Mouse (Mus musculus): ENCODE measurements around the gene Olfr1423.

- TF ChIP-seq HCFC1 (IDR thresholded peaks at IDR 0.05; ENCODE audit: borderline replicate concordance, insufficient read depth, low read length), result no peak
- no peak for TF ChIP-seq ZNF384 (IDR thresholded peaks at IDR 0.05; ENCODE audit: low read depth, low read length)
These were observed 15.8 kb downstream of the Olfr1423 start for GRCm38 (mm10) chr19:12025333-12025732.

Data from ES-E14 (cell line).